Mouse (Mus musculus) heart, postnatal 0 days (tissue): ENCODE results near the gene Uba2.

Source experiments
- CTCF ChIP-seq: IDR thresholded peaks from 2 replicates; pipeline ENCODE4 v1.5.1; 2016; ENCODE audit warnings: antibody characterized with exemption, control low read depth, low read depth
- EP300 ChIP-seq: IDR thresholded peaks from 2 replicates; pipeline ENCODE4 v1.6.1; 2016; ENCODE audit warnings: antibody characterized with exemption, low read depth

DNA sequence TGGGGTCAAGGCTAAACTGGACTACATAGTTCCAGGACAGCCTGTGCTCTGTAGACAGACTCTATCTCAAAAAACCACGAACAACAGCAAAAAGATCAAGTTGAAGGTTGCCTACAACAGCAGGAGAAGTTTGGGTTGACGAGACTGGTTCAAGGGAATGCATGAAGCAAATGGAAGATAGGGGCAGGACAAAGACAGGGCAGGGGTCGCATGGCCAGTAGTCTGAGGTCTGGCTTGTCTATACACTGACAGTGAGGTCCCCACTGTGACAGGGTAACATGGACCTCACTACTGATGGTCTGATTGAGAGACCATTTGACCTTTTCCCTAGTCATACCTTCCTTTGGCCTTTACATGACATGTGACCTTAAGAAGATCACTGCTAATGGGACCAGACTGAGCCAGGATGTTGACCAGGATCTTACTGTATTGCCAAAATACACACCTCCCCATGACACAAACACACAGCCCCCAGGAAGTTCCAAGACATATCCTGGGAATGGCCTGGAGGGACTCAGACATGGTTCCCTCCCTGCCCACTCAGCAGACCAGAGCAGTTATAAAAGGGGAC is 74.4 kb downstream of the Uba2 start, which contains the start of gene Scgb1b30:
- TF ChIP-seq CTCF: no peak
- no peak for TF ChIP-seq EP300
